Mouse (Mus musculus): ENCODE measurements around the gene Cryba4. TPM values are rescaled to one million over a fixed set of nuclear protein-coding genes. Genes with fewer than 3 reads are reported as not detected.

The Cryba4 gene
- polyA plus RNA-seq, 1 experiment = not detected

DNA sequence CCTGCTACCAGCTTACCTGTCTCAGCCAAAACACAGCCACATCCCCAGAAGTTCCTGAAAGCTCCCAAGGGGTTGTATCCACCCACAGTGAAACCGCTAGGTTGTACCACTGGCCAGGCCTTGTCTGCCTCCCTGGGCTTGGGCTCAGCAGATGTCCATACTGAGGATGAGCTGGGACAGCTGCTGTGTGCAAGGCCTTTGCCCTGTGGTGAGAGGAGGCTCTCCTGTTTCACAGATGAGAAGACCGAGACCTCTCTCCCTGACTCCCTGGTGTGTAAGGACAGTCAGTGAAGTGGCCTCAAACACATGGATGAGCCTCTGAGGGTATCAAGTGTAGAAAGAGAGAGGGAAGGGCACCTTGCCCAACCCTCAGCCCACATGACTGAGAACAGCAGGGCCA, 35.3 kb upstream of the Cryba4 start:
- TF ChIP-seq TAL1 (IDR thresholded peaks at IDR 0.05; ENCODE audit: low read length) (no peak), GATA1 (IDR thresholded peaks at IDR 0.05; ENCODE audit: low read length) (no peak)
- peaks cover 65% of the 10 kb centered on the region for H3K4me1 ChIP-seq (ENCODE audit: control insufficient read depth)
- H3K36me3 ChIP-seq (ENCODE audit: control insufficient read depth) = peaks cover 23% of the 10 kb centered on the region
- no peaks in the 10 kb centered on the region for H3K9me3 ChIP-seq (ENCODE audit: control insufficient read depth, low read length)
- H3K27me3 ChIP-seq (ENCODE audit: control insufficient read depth) = no peaks in the 10 kb centered on the region
- no peak overlapping the region for H3K4me3 ChIP-seq (replicated peaks)

DNA sequence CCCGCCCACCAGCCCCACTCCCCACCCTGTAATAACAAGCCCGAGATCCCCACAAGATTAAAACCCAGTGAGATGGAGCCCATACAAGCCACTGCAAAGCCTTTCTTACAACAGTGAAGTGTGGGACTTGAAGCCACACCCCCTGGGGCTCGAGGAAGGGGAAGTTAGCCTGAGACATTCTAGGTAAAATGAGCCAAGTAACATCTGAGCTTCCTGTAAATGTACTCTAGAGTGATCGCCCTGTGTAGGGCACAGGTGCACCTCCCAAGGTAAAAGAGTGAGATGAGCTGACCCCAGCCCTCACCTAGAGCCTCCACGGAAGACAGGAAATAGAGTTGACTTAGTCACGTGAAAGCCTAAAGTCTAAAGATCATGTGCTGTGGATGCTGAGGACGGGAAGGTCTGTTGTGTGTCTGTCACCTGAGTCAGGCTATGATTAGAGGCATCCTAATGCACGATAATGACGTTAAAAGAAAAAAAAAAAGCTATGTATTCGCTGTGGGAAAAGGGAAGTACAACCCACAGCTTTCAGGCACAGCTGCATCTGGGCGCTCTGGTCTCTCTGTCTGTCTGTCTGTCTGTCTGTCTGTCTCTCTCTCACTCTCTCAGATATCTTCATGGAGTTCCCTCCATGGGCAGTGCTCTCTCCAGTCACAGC, 34.8 kb upstream of the Cryba4 start:
- TF ChIP-seq GATA1 (IDR thresholded peaks at IDR 0.05; ENCODE audit: low read length) (no peak), TAL1 (IDR thresholded peaks at IDR 0.05; ENCODE audit: low read length) (no peak)
- Histone ChIP-seq H3K4me3 (replicated peaks) (no peak overlapping the region), H3K36me3 (ENCODE audit: control insufficient read depth) (peaks cover 23% of the 10 kb centered on the region), H3K27me3 (ENCODE audit: control insufficient read depth) (no peaks in the 10 kb centered on the region), H3K9me3 (ENCODE audit: control insufficient read depth, low read length) (no peaks in the 10 kb centered on the region), H3K4me1 (ENCODE audit: control insufficient read depth) (peaks cover 65% of the 10 kb centered on the region)

DNA sequence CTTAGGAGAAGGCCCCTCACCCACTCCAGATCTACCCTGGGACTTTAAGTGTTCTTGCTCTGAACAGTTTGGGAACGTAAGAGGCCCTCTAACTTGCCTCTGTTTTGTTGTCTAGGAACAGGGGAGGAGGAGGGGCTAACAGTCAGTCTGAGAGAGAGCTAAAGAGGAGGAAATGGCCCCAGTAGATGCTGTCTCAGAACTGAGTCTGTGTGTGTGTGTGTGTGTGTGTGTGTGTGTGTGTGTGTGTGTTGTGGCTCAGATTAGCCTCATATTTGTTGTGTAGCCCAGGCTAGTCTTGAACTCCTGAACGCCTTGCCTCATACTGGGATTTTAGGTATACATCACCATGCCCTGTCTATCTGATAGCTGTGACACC, 34.3 kb upstream of the Cryba4 start:
- Histone ChIP-seq H3K4me1 (ENCODE audit: control insufficient read depth) (peaks cover 65% of the 10 kb centered on the region), H3K27me3 (ENCODE audit: control insufficient read depth) (no peaks in the 10 kb centered on the region), H3K4me3 (replicated peaks) (no peak overlapping the region), H3K36me3 (ENCODE audit: control insufficient read depth) (peaks cover 23% of the 10 kb centered on the region), H3K9me3 (ENCODE audit: control insufficient read depth, low read length) (no peaks in the 10 kb centered on the region)
- no peak for TF ChIP-seq TAL1 (IDR thresholded peaks at IDR 0.05; ENCODE audit: low read length)
- no peak for TF ChIP-seq GATA1 (IDR thresholded peaks at IDR 0.05; ENCODE audit: low read length)

DNA sequence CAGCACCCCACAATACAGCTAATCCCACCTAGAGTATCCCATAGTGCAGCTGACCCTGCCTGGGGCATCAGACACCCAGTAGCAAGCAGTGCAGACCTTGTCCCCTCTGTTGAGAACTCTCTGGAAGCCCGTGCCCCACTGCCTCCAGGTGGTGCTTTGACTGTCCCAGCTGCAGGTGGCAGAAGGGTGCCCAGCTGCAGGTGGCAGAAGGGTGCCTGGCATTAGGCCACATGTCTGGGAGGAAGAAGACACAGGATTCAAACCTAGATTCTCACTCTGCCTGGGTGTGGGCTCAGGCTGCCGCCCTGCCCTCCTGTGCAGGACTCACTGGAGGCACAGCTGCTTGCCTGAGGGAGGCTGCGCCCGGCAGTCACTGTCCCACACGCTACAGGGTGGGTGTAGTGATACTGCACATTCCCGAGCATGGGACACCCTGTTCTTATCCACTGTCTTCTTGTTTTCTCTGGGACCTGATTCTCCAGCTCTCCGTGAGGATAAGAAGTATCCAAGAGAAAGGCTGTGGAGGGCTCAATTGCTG, 33.3 kb upstream of the Cryba4 start:
- no peak for TF ChIP-seq TAL1 (IDR thresholded peaks at IDR 0.05; ENCODE audit: low read length)
- TF ChIP-seq GATA1 (IDR thresholded peaks at IDR 0.05; ENCODE audit: low read length) = no peak
- H3K9me3 ChIP-seq (ENCODE audit: control insufficient read depth, low read length) = no peaks in the 10 kb centered on the region
- no peaks in the 10 kb centered on the region for H3K27me3 ChIP-seq (ENCODE audit: control insufficient read depth)
- H3K4me1 ChIP-seq (ENCODE audit: control insufficient read depth) = peaks cover 72% of the 10 kb centered on the region
- H3K36me3 ChIP-seq (ENCODE audit: control insufficient read depth) = peaks cover 23% of the 10 kb centered on the region
- no peak overlapping the region for H3K4me3 ChIP-seq (replicated peaks)

DNA sequence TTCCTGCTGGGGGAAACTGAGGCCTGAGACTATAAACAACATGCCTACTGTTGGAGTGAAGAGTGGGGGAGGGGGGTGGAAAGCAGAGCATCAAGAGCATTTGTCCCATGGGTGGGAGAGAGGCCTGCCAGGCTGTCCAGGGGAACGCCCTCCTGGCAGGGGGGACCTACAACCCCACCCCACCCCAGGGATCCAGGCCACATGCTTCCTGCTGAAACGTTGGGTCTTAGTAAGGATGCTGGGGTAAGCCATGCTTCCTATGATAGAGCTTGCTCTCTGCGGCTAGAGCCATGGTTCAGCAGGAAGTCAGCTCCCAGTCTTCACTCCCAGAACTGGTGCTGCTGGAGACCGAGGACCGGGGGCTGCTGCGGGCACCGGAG, 31.9 kb upstream of the Cryba4 start:
- TF ChIP-seq TAL1 (IDR thresholded peaks at IDR 0.05; ENCODE audit: low read length) (no peak), GATA1 (IDR thresholded peaks at IDR 0.05; ENCODE audit: low read length) (no peak)
- no peaks in the 10 kb centered on the region for H3K27me3 ChIP-seq (ENCODE audit: control insufficient read depth)
- no peak overlapping the region for H3K4me3 ChIP-seq (replicated peaks)
- H3K36me3 ChIP-seq (ENCODE audit: control insufficient read depth) = peaks cover 20% of the 10 kb centered on the region
- H3K4me1 ChIP-seq (ENCODE audit: control insufficient read depth) = peaks cover 86% of the 10 kb centered on the region
- no peaks in the 10 kb centered on the region for H3K9me3 ChIP-seq (ENCODE audit: control insufficient read depth, low read length)

DNA sequence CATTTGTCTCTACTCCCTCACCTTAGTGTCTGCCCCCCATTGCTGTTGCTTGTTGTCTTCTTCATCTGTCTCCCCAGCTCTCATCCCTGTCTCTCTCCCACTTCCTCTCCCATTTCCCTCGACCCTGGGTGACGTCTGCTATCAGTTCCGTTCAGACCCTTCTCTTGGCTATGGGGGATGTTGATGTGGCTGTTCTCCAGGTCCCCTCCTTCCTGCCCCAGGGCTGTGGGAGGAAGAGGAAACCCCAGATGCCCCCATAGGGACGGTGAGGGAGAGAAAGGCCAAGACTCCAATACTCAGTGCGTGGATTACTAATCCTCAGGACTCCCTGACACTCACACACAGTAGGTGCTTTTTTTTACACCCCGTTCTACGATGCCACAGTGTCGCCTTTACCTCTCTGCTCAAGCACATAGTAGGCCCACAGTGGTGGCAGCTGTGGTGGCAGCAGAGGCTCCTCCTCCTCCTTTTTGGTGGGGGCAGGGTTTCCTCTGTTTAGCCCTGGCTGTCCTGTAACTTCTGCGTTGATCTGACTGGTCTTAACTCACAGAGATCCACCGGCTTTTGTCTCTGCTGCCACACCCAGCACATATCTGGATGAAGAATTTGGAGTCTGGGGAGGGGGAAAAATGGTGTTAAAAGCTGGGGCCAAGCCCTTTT, 31.4 kb upstream of the Cryba4 start:
- Histone ChIP-seq H3K9me3 (ENCODE audit: control insufficient read depth, low read length) (no peaks in the 10 kb centered on the region), H3K27me3 (ENCODE audit: control insufficient read depth) (no peaks in the 10 kb centered on the region), H3K36me3 (ENCODE audit: control insufficient read depth) (peaks cover 20% of the 10 kb centered on the region), H3K4me3 (replicated peaks) (no peak overlapping the region), H3K4me1 (ENCODE audit: control insufficient read depth) (peaks cover 90% of the 10 kb centered on the region)
- TF ChIP-seq TAL1 (IDR thresholded peaks at IDR 0.05; ENCODE audit: low read length) (no peak), GATA1 (IDR thresholded peaks at IDR 0.05; ENCODE audit: low read length) (no peak)

DNA sequence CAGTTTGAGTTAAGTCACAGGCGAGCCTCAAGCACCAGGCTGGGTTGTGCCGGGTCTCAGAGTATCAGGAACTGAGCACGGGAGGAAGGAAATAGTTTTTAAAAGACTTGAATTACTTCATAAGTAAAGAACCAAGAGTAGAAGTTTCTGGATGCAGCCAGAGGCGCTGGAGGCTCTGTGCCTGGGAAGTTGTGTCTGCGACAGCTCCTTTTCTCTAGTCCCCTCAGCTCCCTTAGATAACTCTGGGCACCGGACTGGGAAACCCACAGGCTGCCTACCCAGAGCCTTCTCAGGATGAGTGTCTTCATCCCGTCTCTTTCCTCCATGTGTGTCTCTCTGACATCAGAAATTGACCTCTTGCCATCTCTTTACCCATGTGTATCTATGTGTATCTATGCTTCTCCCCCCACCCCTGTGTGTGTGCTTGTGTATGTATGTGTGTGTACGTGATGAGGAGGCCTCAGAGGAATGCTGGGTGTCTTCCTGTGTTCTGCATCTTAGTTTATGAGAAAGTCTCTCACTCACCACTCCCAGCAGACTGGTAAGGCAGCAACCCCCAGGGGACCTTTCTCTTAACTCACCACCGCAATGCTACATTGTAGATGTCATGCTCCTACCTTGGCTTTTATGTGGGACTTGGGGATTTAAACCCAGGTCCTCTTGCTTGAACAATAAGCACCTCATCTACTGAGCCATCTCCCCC, 30.6 kb upstream of the Cryba4 start:
- H3K9me3 ChIP-seq (ENCODE audit: control insufficient read depth, low read length) = no peaks in the 10 kb centered on the region
- H3K27me3 ChIP-seq (ENCODE audit: control insufficient read depth) = no peaks in the 10 kb centered on the region
- peaks cover 90% of the 10 kb centered on the region for H3K4me1 ChIP-seq (ENCODE audit: control insufficient read depth)
- no peak overlapping the region for H3K4me3 ChIP-seq (replicated peaks)
- TF ChIP-seq TAL1 (IDR thresholded peaks at IDR 0.05; ENCODE audit: low read length) (no peak), GATA1 (IDR thresholded peaks at IDR 0.05; ENCODE audit: low read length) (no peak)
- H3K36me3 ChIP-seq (ENCODE audit: control insufficient read depth) = peaks cover 20% of the 10 kb centered on the region

DNA sequence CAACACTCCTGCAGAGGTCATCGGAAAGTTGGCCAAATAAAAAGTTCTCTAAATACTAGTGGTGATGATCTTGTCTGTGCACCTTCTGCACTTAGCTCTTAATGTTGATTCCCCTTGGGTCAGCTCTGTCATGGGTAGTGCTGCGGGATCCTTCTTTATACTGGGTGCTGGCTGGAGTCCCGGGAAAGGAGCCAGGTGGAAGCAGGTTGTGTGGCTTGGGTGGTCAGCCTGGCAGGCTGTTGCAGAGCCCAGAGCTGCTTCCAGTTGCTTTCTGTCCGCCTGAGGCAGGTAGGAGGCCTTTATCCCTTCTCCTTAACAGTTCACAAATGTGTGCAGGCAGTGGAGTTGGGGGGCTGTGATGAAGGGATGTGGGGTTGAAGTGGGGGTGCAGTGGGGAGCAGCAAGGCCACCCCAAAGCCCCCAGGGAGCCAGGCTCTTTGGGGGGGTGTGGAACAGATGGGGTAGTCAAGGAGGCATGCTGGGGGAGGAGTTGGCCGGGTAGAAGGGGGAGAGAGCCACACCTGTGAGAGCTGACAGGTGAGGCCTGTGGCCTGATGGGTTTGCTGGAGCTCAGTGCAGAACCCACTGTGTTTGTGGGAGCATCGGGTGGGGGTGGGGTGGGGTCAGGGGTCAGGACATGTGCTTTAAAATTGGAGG, 29.9 kb upstream of the Cryba4 start:
- H3K27me3 ChIP-seq (ENCODE audit: control insufficient read depth) = no peaks in the 10 kb centered on the region
- H3K9me3 ChIP-seq (ENCODE audit: control insufficient read depth, low read length) = no peaks in the 10 kb centered on the region
- TF ChIP-seq GATA1 (IDR thresholded peaks at IDR 0.05; ENCODE audit: low read length) (no peak), TAL1 (IDR thresholded peaks at IDR 0.05; ENCODE audit: low read length) (no peak)
- H3K4me1 ChIP-seq (ENCODE audit: control insufficient read depth) = peaks cover 90% of the 10 kb centered on the region
- H3K4me3 ChIP-seq (replicated peaks) = no peak overlapping the region
- H3K36me3 ChIP-seq (ENCODE audit: control insufficient read depth) = peaks cover 16% of the 10 kb centered on the region

DNA sequence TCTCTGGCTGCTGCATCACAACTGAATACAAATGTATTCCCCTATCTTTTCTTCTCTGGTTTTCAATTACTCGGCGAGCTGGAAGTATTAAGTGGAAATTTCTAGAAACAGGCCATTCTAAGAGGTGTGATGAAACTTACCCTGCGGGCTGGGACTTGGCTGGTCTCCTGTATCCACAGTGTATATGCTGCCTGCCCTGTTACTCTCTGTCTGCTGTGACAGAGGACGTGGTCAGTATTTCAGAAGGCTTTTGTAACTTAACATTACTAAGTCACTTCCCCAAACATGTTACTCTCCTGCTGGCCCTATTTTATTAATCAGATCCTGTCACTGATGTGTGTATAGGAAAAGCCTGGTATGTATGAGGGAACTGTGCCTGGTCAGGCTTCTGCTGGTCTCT, 29.4 kb upstream of the Cryba4 start:
- Histone ChIP-seq H3K9me3 (ENCODE audit: control insufficient read depth, low read length) (no peaks in the 10 kb centered on the region), H3K4me3 (replicated peaks) (no peak overlapping the region), H3K4me1 (ENCODE audit: control insufficient read depth) (peaks cover 90% of the 10 kb centered on the region), H3K27me3 (ENCODE audit: control insufficient read depth) (no peaks in the 10 kb centered on the region), H3K36me3 (ENCODE audit: control insufficient read depth) (peaks cover 16% of the 10 kb centered on the region)
- TF ChIP-seq GATA1 (IDR thresholded peaks at IDR 0.05; ENCODE audit: low read length) = no peak
- no peak for TF ChIP-seq TAL1 (IDR thresholded peaks at IDR 0.05; ENCODE audit: low read length)

Data from erythroblast, embryonic 14.5 days (primary cell).